Comparison of ENCODE assay signal across 27 mouse cellular contexts in genomic region chr1:181005331-181005730, GRCm38 (mm10). TPM values are rescaled to one million over a fixed set of nuclear protein-coding genes. Genes with fewer than 3 reads are reported as not detected.
DNase-seq lines count a peak whose midpoint lies in the region; ATAC-seq and TF ChIP-seq lines count a peak whose summit lies in the region.
"Had no signal": no experiment of that assay in that cellular context is flagged by ENCODE, and none has a peak within 500 bp of the region (broad histone marks: within the 10 kb centered on the region; RNA-seq: fewer than 3 reads in every experiment).

No protein-coding gene starts in this region.

- H3K4me3 ChIP-seq in heart, embryonic 12.5 days, result no peak overlapping the region
- no peak overlapping the region for H3K4me3 ChIP-seq in liver, embryonic 13.5 days (replicated peaks)
- H3K4me3 ChIP-seq in small intestine, adult 2 months (ENCODE audit: low read depth, low read length), result no peak overlapping the region
- H3K4me3 ChIP-seq: embryonic facial prominence, embryonic 12.5 days; forebrain, embryonic 12.5 days; gastrocnemius, adult 2 months; hindbrain, embryonic 10.5 days; limb, embryonic 10.5 days; megakaryocyte, embryonic 14.5 days; midbrain, embryonic 15.5 days; neural tube, embryonic 12.5 days; stomach, embryonic 15.5 days had no signal

- peaks cover 13% of the 10 kb centered on the region for H3K4me1 ChIP-seq in heart, embryonic 12.5 days (replicated peaks)
- peaks cover 13% of the 10 kb centered on the region for H3K4me1 ChIP-seq in liver, embryonic 13.5 days (replicated peaks)
- peaks cover 9% of the 10 kb centered on the region for H3K4me1 ChIP-seq in small intestine, adult 2 months (ENCODE audit: control insufficient read depth, insufficient read depth, insufficient read length, low read length)
- H3K4me1 ChIP-seq: forebrain, embryonic 12.5 days; midbrain, embryonic 15.5 days had no signal

- DNase-seq in heart, adult 11 months, result peak; percentile 81
- DNase-seq in adipocyte (ENCODE audit: low spot score), result peak; percentile 53
- DNase-seq in liver, embryonic 13.5 days, result no peak
- no peak for DNase-seq in spleen, adult 12 weeks (ENCODE audit: low spot score)
- no peak for DNase-seq in cerebellum, adult 8-10 months
- DNase-seq: cerebellum, adult 11-12 months; cerebellum, postnatal 25 days; gastrocnemius, adult 2 months; kidney, adult 2 months; lung, adult 18-20 months; lung, postnatal 10 days; thymus, adult 18-20 months; thymus, postnatal 36 days had no signal

- no peak overlapping the region for H3K27ac ChIP-seq in heart, embryonic 12.5 days (ENCODE audit: poor library complexity, severe bottlenecking)
- peak overlapping the region; percentile 13; the same call in 1 of the 2 replicates for H3K27ac ChIP-seq in liver, embryonic 13.5 days
- peak overlapping the region; percentile 12; the same call in 1 of the 2 replicates for H3K27ac ChIP-seq in small intestine, adult 2 months (ENCODE audit: insufficient read depth, low read depth, low read length)
- H3K27ac ChIP-seq: embryonic facial prominence, embryonic 12.5 days; forebrain, embryonic 12.5 days; gastrocnemius, adult 2 months; hindbrain, embryonic 10.5 days; hindbrain, postnatal 0 days; kidney, postnatal 0 days; limb, embryonic 10.5 days; midbrain, embryonic 15.5 days; neural tube, embryonic 12.5 days; stomach, embryonic 15.5 days had no signal

- no peak for ATAC-seq in heart, embryonic 12.5 days (ENCODE audit: insufficient number of reproducible peaks, low FRiP score)
- peak; percentile 50 for ATAC-seq in liver, embryonic 13.5 days (ENCODE audit: low read depth)
- ATAC-seq: CD4-positive, CD25-positive, alpha-beta regulatory T cell, adult 4 months; hindbrain, postnatal 0 days; midbrain, embryonic 15.5 days had no signal

- H3K27me3 ChIP-seq in heart, embryonic 12.5 days (replicated peaks), result no peaks in the 10 kb centered on the region
- H3K27me3 ChIP-seq in liver, embryonic 13.5 days, result no peaks in the 10 kb centered on the region
- H3K27me3 ChIP-seq in small intestine, adult 2 months (ENCODE audit: control insufficient read depth, insufficient read depth, low read length), result no peaks in the 10 kb centered on the region
- H3K27me3 ChIP-seq: embryonic facial prominence, embryonic 12.5 days; midbrain, embryonic 15.5 days; neural tube, embryonic 12.5 days; stomach, embryonic 15.5 days had no signal

- TF ChIP-seq CTCF in small intestine, adult 2 months (IDR thresholded peaks at IDR 0.05; ENCODE audit: extremely low read depth, insufficient read length, insufficient replicate concordance, low read depth, low read length), result no peak

- no peaks in the 10 kb centered on the region for H3K36me3 ChIP-seq in heart, embryonic 12.5 days
- no peaks in the 10 kb centered on the region for H3K36me3 ChIP-seq in liver, embryonic 13.5 days
- no peaks in the 10 kb centered on the region for H3K36me3 ChIP-seq in small intestine, adult 2 months (ENCODE audit: control insufficient read depth, insufficient read depth, low read length)
- H3K36me3 ChIP-seq: embryonic facial prominence, embryonic 12.5 days; forebrain, embryonic 12.5 days; hindbrain, embryonic 10.5 days; limb, embryonic 10.5 days; midbrain, embryonic 15.5 days; neural tube, embryonic 12.5 days; stomach, embryonic 15.5 days had no signal

- H3K9me3 ChIP-seq in heart, embryonic 12.5 days (replicated peaks), result no peaks in the 10 kb centered on the region
- H3K9me3 ChIP-seq in liver, embryonic 13.5 days (replicated peaks), result no peaks in the 10 kb centered on the region
- H3K9me3 ChIP-seq: embryonic facial prominence, embryonic 12.5 days; forebrain, embryonic 12.5 days; hindbrain, embryonic 10.5 days; limb, embryonic 10.5 days; megakaryocyte, embryonic 14.5 days; midbrain, embryonic 15.5 days; neural tube, embryonic 12.5 days; stomach, embryonic 15.5 days had no signal

- TF ChIP-seq POLR2A in small intestine, adult 2 months (IDR thresholded peaks at IDR 0.05; ENCODE audit: low read depth, low read length), result no peak

- H3K4me2 ChIP-seq in heart, embryonic 12.5 days, result no peak overlapping the region
- no peak overlapping the region for H3K4me2 ChIP-seq in liver, embryonic 13.5 days
- H3K4me2 ChIP-seq: embryonic facial prominence, embryonic 12.5 days; forebrain, embryonic 12.5 days; midbrain, embryonic 15.5 days; neural tube, embryonic 12.5 days; stomach, embryonic 15.5 days had no signal

- 71% methylated on average over 8 of the region's 8 CpGs for WGBS in heart, embryonic 12.5 days
- 58% methylated on average over 8 of the region's 8 CpGs for WGBS in liver, embryonic 13.5 days (ENCODE audit: insufficient replicate concordance)
- 38% methylated on average over 8 of the region's 8 CpGs for WGBS in small intestine, adult 2 months

- no peak overlapping the region for H3K9ac ChIP-seq in heart, embryonic 12.5 days
- H3K9ac ChIP-seq in liver, embryonic 13.5 days, result no peak overlapping the region
- H3K9ac ChIP-seq: embryonic facial prominence, embryonic 12.5 days; forebrain, embryonic 12.5 days; midbrain, embryonic 15.5 days; neural tube, embryonic 12.5 days; stomach, embryonic 15.5 days had no signal

RNA-seq across cellular contexts. Expression of gene Ephx1, which starts 15.4 kb away (rescaled TPM):
- 5.0 and 5.1 TPM in 2 replicates for polyA plus RNA-seq in heart, embryonic 12.5 days (2016; fragmentation: Nextera tagmentation; extraction: Ambion mirVana)
- 3.5 and 3.7 TPM in 2 replicates for polyA plus RNA-seq in liver, embryonic 13.5 days (2015; fragmentation: Nextera tagmentation; extraction: Ambion mirVana)
- polyA plus RNA-seq in small intestine, adult 2 months (2012; rRNA removed), result 10.0 and 10.6 TPM in 2 replicates

RNA-seq across cellular contexts. Expression of gene 9130409I23Rik, which starts 45.7 kb away (rescaled TPM):
- not detected in 2 replicates for polyA plus RNA-seq in heart, embryonic 12.5 days (2016; fragmentation: Nextera tagmentation; extraction: Ambion mirVana)
- 0.09 TPM in 1 of 2 replicates, not detected in the other for polyA plus RNA-seq in liver, embryonic 13.5 days (2015; fragmentation: Nextera tagmentation; extraction: Ambion mirVana)
- polyA plus RNA-seq in small intestine, adult 2 months (2012; rRNA removed), result not detected in 2 replicates
- polyA plus RNA-seq: CD4-positive, CD25-positive, alpha-beta regulatory T cell, adult 4 months; embryonic facial prominence, embryonic 12.5 days; forebrain, embryonic 12.5 days; heart, postnatal 0 days; hindbrain, embryonic 10.5 days; hindbrain, postnatal 0 days; kidney, adult 2 months; limb, embryonic 10.5 days; midbrain, embryonic 15.5 days; neural tube, embryonic 12.5 days; stomach, embryonic 15.5 days had no signal

Comparison
In these comparisons a context has a peak if more than half of its experiments do, and no peak if none do; other contexts are left out.
1. DNase-seq: peak in heart, adult 11 months (single experiment) and adipocyte (single experiment); none in liver, embryonic 13.5 days (single experiment), spleen, adult 12 weeks (single experiment) and cerebellum, adult 8-10 months (single experiment).